Mouse (Mus musculus) v-Abl transformed pro-B cells (cell line): ENCODE results near the gene Cit.

ENCODE experiments used
- in situ Hi-C, 2 experiments: fragments of 400-800 bp; cut with MboI; formaldehyde crosslinking; loops; one replicate each; pipeline ENCODE4 v1.15.1; 2025; ENCODE audit not compliant: unreplicated experiment in 2 of 2

Gene Cit

DNA sequence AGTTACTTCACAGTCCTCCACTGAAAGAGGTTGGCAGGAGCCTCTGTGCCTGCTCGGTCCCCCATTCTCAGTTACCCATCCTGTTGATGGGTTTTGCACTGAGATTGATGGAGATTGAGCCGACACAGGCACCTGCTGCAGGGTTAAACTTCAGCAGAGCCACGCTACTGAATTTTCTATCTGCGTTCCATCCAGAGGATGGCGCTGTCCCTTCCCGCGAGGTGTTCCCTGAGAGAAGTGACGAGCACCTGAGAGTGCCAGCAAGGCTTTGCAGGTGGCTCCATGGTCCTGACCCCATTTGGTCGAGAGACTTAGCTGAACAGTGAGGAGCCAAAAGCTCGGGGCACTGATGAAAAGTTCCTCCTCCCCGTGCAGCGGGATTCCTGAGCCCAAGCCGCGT lies 111.0 kb downstream of the Cit start:
- in situ Hi-C loops: no loop called here

DNA sequence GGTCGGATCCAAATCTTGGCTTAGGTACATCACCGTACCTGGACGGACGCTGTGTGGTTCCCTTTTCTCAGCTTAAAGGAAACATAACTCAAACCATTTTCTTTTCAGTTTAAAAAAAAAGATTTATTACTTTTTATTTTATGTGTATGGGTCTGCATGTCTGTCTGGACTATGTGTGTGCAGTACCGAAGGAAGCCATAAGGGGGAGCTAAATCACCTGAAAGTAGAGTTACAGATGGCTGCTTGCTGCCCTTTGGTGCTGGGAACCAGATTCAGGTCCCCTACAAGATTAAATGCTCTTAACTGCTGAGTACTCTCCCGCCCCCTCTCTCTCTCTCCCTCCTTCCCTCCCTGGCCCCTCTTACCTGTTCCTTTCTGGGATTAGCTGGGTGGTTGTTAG lies 112.1 kb downstream of the Cit start:
- in situ Hi-C loops: no loop called here

DNA sequence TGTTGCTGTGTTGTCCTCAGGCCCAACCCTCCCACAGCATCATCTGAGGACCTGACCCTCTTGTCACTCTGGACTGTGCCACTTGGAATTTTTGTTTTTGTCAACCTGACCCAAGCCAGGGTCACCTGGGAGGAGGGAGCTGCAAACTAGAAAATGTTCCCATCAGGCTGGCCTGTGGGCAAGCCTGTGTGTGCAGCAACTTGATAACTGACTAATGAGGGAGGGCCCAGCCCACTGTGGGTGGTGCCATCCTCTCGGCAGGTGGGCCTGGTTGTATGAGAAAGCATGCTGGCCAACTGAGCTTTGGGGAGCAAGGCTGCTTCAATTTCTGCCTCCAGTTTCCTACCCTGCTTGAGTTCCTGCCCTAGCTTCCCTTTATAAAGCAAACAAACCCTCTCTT lies 113.3 kb downstream of the Cit start:
- in situ Hi-C loops: no loop called here

DNA sequence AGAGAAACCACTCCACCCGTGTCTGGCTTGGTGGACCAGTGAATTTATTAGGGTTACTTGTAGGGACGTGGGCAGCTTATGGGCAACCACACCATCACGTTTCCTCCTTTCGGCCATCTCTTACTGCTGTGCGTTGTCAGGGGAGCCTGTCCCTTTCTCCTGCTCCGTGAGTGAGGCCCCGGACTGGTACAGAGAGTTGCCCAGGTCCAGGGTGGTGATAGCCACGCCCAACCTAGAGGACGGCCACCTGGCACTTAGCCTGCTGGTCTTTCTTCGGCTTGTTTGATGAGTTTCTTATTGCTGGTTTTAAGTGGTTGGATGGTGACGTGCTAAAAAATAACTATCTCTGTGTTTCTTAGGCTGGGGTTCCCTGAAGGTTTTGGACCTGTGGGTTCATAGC lies 113.7 kb downstream of the Cit start:
- in situ Hi-C loops: no loop called here

DNA sequence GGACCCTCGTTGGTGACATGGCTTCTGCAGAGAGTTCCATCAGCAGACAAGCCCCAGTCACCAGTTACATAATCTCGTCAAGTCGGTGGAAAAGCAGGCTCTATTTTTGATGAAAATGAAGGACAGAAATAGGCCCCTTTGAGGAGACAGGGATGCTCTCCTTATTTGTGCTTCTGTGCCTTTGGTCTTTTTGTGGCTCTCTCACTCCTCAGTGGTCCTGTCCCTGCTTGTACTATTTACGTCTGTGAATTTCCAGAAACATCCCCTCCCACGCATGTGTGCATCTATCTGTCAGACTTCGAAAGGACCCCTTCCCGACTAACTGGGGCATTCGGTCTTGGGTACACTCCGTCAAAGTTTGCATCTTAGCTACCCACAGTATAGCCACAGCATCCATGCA lies 116.7 kb downstream of the Cit start:
- in situ Hi-C loops: no loop called here

DNA sequence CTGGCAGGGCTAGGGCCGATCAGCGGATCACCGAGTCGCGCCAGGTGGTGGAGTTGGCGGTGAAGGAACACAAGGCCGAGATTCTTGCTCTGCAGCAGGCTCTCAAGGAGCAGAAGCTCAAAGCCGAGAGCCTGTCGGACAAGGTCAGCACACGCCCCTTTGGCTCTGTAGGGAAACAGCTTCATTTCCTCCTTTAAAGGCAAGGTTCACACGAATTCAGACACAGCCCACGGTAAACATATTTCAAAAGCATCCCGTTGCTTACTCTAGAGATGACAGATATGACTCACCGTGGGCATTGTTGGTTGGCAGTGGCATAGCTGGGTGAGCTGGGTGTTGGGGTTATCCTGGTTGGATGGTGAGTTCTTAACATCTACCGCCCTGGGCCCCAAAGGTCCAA lies 126.2 kb downstream of the Cit start:
- in situ Hi-C loops: no loop called here

DNA sequence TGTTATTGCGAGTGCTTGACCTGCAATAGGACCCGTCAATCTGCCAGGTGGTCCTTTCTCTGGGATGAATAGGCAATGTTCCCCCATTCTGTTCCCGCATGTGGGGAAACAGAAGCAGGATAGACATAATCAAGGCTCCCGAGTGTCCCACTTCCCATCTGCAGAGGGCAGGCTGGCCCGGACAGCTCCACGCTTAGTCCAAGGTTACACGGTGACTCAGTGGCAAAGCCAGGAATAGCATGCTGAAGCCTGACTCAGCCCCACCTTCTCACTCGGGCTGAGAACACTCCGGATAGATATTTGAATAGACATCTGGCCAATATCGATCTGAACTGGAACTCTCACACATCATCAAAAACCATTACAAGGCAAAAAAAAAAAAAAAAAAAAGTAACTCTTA lies 130.6 kb downstream of the Cit start:
- in situ Hi-C loops: no loop called here

DNA sequence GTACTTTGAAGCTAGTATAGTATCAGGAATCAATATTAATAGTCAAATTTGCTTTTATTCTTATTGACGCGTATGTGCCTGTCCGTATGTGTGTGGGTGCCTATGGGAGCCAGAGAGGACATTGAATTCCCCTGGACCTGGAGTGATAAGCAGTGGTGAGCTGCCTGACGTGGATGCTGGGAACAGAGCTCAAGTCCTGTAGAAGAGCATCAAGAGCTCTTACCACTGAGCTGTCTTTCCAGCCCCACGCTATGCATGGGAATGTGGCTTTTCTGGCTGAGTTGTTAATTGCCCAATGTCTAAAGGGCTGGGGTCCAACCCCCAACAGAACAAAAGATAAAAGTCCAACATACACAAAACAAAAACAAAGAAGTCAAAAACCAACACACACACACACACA lies 131.4 kb downstream of the Cit start:
- in situ Hi-C loops: no loop called here

DNA sequence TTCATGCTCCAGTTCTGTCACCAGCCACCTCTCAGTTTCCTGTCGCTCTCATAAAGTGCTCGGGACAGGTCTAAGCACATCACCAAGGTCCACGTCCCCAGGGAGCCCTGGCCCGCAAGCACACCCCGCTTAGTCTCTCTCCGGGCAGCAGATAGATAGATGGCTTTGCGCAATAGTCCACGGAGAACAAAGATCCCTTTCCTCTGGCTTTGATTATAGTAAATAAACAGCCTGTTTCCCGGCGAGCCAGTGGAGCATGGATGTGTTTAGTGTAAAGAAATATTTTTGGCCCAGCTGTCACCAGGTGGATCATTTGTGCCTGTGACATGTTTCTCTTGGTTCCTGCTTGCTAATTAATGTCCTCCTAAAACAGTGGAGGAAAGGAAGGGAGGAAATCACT lies 132.2 kb downstream of the Cit start:
- in situ Hi-C loops: no loop called here

DNA sequence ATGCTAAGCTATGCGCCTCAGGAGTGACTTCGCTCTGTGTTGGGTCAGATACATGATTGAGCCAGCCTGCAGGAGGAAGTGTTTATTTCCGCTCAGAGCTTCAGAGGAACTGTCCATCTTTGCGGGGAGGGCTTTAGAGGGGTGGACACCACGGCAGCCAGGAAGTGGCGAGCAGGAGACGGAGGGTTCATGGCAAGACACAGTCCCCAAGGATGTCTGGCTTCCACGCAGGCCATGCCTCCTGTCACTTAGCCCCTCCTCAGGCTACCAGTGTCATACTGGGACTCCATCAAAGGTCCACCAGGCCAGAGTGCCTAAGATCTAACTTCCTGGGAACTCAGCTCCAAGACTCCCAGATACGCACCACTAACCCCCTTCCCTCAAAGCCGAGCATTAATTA lies 132.7 kb downstream of the Cit start:
- in situ Hi-C loops: no loop called here

DNA sequence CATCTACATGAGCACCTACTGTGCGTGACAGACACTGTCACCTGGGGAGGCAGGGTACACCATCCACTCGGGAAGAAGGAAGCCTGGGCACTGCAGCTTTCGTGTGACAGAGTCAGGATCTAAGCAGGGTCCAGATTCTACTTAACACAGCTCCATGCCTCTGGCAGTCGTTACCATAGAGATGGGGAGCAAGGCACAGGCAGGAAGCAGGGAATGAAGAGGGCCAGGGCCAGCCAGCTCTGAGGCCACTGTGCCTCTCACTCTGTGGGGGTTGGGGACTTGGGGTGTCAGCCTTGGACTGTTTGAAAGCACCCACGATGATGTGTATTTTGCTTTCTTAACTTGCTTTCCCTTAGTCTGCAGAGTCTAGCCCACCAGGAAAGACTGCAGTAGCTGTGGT lies 133.2 kb downstream of the Cit start:
- in situ Hi-C loops: no loop called here

DNA sequence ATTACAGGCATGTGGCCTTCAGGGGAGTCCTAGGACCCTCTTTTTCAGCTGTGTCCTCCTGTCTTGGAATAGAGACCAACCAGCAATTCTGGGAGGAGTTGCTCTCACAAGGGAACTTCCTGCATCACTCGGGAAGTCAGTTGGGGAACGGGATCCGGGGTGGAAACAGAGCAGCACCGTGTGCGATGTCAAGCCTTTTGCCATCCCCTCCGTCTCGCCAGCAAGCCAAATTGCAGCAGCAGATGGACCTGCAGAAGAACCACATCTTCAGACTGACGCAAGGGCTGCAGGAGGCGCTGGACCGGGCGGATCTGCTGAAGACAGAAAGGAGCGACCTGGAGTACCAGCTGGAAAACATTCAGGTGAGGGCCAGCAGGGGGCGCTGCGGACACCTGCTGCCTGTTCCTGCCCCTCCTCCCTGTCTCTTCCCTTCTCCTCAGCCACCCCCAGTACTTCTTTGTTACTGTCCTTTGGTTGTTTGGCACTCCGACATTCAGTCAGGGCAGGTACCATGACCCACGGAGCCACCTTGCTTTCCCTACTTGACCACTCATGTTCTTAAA lies 134.1 kb downstream of the Cit start:
- in situ Hi-C loops: no loop called here

DNA sequence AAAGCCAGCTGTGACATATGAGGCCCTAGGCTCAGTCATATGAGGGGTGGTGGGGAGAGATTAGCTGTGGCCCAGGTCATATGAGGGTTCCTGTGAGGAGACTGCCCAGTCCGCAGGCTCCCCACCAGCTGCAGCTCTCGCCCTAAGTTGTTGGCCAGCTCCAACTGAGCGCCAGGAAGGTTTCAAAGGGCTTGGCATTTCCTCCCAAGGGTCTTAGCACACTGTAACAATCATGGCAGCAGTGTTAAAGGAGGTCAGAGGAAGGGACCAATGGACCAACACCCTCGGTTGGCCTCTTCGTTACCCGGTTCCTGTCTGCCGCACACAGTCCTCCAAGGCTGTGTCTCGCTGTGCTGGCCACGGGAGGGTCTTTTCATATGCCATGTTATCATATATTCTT lies 135.5 kb downstream of the Cit start:
- in situ Hi-C loops: no loop called here

DNA sequence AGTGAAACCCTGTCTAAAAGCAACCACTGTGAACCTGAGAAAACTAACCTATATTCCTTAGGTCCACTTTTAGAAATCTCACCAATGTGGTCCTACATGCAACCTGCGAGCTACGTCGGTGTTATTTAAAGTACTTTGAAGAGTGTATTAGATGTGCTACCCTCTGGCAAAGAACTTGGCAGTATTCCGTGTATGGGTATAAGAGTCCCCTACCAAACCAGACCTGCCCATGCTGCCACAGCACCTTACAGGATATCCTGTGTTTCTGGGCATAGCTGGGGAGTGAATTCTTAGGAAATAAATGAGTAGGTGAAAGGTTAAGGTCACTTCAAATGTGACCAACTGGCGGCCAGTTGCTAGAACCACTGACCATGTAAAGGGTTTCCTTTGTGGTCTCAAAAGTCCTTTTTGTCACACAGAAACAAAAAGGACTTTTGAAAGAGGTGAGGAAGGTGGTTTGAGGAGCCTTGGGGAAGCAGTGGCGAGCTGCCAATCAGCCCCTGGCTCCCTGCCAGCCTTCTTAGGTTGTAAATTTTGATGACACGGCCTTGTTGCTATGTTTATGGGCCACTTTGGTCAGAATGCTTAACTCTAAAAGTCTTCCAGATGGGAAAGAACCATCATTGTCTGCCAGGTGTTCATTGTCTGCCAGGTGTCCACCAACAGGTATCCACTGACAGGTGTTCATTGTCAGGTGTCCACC lies 137.7 kb downstream of the Cit start:
- in situ Hi-C loops: no loop called here

DNA sequence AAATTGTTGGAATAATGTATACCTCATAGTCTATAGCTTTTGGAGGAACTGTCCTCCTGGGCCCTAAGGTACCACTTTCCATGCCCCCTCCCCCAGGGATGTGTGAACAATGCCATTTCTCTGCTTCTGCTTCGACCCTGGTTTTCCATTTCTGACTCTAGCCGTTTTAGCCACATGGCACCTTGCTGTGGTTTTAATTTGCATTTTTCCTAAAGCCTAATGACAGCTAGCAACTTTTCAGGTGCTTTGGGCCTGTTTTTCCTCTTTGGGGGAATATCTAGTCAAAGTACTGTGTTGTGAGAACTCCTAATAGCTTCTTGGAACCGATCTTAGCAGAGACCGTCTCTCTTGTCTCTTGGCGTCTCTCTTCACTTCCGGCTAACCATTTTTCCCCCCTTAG lies 139.3 kb downstream of the Cit start:
- in situ Hi-C loops: no loop called here

DNA sequence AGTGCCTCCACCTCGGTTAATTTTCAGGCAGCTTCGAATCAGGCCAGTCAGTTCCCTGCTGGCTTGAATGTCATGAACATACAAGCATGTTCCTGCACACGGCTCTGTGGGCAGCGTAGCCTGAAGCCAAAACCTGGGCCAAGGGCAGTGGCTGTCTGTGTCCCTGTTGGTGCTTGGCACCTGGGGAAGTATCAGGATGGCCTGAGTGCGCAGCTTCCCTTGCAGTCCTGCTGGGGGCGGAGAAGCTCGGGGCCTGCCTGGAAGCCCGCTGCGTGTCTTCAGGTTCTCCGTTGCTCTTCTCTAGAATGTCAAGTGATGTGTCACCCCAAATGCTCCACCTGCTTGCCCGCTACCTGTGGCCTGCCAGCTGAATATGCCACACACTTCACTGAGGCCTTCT lies 140.0 kb downstream of the Cit start:
- in situ Hi-C loops: no loop called here

DNA sequence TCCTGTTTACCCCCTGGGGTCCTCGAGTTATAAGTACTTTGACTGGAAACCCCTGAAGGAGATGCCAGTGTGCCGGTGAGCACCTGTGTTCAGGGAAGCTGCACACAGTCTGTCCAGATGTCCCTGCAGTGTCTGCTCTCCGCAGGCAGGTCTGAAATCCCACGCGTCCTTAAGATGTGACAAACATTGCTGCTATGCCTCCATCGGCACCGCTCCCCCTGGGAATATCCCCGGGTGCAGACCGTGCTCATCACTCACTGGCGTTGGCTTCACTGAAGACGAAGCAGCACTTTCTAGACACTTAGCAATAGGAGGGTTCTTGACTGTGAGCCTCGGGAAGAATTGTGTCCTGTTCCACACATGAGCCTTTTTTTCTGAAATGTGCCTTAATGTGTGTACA lies 142.2 kb downstream of the Cit start:
- in situ Hi-C loops: no loop called here

DNA sequence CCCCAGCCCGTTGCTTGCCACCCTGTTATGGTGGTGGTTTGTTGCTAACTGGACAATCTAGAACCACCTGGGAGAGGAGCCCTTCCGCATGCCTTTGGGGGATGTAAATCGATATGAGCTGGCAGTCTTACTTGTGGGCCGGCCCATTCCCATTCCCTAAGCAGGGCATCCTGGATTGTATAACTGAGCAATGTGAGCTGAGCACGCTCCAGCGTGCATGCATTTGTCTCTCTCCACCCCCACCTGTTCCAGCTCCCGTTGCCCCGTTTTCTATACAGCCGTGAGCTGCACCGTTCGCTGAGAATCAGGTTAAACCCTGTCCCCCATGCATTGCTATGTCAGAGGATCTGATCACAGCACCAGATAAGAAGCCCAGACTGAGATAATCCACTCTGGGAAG lies 146.6 kb downstream of the Cit start:
- in situ Hi-C loops: no loop called here

DNA sequence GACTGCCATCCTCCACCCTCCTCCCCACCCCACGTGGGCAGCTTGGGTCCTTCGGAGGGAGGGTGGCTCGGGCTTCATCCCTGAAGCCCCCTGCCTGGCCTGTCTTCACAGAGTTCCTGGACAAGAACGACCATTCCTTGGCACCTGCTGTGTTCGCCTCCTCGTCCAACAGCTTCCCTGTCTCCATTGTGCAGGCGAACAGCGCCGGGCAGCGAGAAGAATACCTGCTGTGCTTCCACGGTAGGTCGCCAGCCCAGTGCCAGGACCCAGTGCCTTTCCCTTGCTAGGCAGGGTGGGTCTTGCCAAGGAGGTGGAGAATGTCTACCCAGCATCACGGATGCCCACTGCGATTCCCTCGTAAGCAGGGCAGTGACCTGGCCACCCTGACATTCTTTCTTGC lies 149.0 kb downstream of the Cit start:
- in situ Hi-C loops: no loop called here

DNA sequence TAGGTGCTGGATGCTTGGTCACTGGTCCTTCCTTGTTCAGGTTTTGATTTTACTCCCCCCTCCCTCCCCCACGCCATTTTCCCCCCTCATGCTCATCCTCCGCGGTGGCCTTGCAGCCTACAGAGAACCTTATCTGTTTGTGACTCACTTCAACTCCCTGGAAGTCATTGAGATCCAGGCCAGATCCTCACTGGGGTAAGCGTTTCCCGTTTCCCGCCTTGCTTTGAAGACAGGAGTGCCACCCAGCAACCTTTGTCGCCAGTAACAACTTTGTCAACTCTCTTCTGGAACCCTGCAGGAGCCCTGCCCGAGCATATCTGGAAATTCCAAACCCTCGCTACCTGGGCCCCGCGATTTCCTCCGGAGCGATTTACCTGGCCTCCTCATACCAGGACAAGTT lies 152.3 kb downstream of the Cit start:
- in situ Hi-C loops: no loop called here

DNA sequence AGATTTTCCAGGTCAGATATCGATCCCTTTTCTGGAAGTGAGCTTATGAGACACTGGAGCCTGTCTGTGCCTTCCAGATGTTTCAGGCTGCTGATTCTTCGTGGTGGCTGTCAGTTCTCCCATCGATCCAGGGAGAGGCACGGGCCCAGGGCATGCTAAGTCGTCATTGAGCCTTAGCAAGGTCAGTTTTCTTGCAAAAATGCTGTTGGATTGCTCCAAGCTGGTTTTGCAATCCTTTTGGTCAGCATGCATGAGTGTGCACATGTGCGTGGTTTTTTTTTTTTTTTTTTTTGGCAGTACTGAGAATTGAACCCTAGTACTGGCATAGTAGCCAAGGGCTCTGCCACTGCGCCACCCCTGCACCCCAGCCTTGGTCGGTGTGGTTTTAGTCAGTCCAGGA lies 158.1 kb downstream of the Cit start:
- in situ Hi-C loops: no loop called here

DNA sequence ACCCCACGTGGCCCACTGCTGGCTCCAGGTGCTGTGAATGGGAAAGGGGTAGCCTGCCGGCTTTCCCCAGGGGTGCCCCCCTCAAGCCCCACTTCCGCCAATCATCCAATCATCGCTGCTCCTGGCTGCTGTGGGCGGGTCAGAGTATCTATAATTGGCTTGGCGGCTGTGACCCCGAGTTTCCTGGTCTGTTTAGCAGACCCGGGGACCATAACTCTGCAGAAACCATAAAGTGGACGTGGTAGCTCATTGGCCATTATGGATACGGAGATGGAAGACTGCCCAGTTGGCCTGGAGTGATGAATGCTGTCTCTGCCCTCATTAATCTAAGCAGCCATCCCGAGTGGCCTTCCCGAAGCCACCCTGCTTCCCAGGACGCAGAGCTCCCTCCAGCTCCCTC lies 158.7 kb downstream of the Cit start:
- in situ Hi-C loops: no loop called here

DNA sequence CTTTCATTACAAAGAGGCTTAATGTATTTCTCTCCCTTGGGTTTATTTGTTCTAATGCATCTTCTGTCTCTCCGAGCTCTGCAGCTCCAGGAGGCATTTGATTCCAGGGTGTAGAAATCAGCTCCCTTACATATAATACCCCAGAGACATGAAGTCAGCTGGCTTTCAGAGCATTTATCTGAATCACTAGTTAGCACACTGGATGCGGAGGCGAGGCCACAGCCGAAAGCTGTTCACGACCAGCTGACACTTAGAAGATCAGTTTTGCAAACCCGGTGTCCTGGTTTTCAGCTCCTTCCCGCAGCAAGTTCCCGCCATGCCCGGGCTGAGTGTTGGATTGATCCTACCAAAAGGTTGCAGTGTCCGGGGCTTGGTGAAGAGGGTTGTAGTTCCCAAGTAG lies 159.2 kb downstream of the Cit start:
- in situ Hi-C loops: no loop called here
